Mouse (Mus musculus): ENCODE results near the gene Syt16. TPM values are rescaled to one million over a fixed set of nuclear protein-coding genes. Genes with fewer than 3 reads are reported as not detected.

The Syt16 gene
- total RNA-seq, 2 experiments from 2014 or later: not detected

DNA sequence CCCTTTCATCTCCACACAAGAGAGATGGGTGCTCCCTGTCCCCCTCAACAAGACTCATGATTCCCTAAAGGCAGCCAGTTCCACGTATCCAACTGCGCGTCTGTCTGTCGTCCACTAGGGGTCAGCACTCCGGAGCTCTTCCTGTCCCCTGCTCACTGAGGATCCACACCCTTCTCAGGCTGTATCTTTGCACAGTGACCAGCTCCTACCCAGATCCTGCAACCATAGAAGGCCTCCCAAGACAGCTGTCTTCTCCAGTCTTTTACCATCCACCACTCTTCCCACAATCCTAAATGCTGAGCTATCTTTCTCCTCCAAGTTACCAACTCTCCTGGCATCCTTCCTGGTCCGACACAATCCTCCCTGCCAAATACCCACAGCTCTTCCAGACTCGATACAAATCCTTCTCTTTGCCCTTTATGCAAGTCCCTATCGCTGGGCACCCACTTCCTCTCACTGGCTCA, 12.0 kb downstream of the Syt16 start:
- peak; percentile 87 for ATAC-seq (replicated peaks; ENCODE audit: poor library complexity)

DNA sequence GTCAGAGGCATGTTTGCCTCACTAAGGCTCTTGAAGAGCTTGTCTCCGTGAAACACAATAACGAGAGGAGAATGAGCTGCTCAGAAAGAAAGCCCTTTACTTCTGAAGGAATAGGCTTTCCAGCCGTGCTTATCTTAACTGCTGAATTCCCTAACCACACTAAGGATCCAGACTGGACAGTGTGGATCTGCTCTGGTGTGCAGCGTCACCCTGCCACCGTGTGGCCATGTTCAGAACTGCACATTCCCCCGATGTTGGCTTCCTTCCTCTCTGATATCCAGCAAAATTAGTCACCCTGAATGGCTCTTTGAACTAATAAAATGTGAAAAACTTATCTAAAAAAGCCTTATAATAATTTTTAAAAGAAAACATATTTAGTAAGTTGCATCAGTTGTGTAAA, 16.3 kb downstream of the Syt16 start:
- ATAC-seq (replicated peaks; ENCODE audit: poor library complexity): peak; percentile 86

DNA sequence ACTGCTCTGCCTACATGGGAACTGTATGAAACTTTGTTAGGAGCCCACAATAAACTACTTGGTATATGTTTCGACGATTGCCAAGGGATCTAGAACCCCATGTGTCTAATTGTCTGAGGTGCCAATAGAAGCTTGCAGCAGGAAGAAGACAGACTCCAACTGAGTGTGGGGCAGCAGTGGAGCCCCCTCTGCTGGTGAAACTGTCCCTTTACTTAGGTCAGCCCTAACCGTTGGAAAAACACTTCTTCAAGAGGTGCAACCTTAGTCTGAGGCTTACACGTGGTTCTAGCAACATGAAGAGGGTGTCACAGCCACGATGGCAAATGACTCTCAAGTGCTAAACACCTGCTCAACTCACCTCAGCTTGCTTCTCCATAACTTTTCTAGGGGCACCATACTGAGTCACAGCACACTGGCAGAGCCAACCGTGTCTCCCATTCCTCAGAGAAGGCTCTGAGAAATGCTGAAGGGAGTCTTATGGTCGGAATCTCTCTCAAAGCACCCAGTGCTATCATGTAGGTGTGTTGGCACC, 17.3 kb downstream of the Syt16 start:
- ATAC-seq (replicated peaks; ENCODE audit: poor library complexity): peak; percentile 69

DNA sequence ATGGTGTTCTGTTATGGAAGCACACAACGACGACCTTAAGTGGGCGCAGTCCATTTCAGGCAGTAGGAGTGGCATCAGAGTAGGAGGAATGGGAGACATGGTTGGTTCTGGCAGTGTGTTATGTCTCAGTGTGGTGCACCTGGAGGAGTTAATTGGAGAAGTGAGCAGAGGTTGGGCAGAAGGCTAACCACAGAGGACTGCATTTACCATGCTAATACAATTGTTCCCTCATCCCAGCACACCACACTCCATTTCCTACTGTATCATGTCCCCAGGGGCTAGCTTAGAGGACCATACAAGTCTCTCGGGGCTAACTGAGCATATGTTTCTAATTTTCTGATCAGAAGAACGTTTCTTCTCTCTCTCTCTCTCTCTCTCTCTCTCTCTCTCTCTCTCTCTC, 18.0 kb downstream of the Syt16 start:
- no peak for ATAC-seq (replicated peaks; ENCODE audit: poor library complexity)

DNA sequence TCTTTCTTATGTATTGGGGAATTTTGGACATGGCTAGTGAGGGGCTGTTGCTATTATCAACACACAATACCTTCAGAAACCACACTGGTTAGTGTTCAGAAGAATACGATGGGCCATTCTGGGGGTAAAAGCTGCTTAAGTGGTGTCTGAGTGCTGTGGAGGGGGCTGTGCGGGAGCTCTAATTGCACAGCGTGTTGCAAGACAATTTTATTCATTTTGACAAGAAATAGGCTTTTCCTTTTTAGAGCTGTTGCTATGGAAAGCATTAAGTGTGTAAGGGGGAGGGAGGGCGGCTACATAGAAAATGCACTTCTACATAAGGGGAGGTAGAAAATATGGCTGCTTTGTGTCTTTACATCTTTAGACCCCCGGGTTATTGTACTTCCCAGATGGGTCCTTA, 25.8 kb downstream of the Syt16 start:
- no peak for ATAC-seq (replicated peaks; ENCODE audit: poor library complexity)

DNA sequence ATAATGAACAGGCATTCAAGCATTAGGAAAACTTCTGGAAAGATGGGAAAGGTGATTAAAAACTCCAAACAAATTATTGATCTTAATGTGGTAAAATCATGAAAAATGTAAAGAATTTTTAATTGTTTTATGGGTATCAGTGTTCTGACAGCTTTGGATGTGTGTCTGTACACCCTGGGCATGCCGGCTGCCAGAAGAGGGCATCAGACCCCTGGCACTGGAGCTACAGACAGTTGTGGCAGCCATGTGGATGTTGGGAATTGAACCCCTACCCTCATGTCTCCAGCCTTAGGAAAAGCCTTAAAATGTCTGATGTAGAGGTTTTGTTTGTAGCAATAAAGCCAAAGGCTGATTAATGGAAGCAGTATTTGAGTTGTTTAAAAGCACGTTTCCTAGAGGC, 27.5 kb downstream of the Syt16 start:
- ATAC-seq (replicated peaks; ENCODE audit: poor library complexity): no peak

DNA sequence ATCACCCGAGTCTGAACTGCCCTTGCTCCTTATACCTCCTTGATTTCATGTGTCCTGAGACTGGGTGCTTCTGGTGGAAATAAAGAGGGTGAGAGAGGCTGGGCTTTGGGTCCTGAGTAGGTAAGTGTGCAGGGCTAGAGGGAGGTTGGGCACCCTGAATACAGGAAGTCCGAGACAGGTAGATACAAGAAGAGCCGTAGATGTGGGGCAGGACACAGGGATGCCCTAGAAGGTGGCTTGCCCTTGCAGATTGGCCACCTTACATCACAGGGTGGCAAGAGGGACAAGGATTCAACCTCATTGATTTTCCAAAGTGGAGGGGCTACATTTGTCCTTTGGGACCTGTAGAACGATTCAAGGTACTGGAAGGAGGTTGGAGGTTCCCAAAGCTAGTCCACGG, 45.8 kb downstream of the Syt16 start:
- no peak for ATAC-seq (replicated peaks; ENCODE audit: poor library complexity)

DNA sequence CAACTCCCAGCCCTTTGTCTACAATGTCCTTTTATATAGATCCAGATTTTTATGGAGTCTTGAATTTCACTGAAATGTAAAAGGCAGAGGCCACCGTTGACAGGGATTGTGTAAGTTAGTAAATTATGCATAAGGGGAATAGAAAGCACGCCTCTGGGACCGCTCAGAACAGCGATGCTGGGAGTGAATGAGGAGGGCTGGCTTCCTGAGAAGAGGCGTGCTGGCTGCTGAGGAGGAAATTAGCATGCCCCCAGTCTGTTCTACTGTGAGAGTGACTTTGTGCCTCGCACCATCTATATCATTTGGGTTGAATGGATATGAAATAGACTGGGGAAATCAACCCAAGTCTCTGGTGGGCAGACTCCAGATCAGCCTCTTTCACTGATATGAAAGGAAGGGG, 46.3 kb downstream of the Syt16 start:
- peak; percentile 34; the same call in 1 of the 2 replicates for ATAC-seq (replicated peaks; ENCODE audit: poor library complexity)

DNA sequence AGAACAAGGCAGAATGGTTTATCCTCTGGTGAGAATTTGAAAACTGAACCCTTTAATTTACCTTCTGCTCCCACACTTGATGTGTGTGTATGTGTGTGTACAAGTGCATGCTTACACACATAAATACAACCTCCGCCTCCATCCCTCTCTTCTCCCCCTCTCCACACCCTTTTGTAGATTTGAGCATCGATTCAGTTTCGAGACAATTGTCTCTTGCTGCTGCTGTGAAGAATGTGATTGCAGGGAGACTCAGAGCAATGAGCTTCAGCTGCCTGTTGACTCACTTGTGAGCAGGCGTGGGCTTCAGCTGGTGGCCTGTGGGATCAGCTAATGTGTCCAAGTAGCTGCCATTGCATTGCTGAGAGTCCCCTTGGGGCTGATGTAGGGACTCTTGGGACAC, 46.8 kb downstream of the Syt16 start:
- no peak for ATAC-seq (replicated peaks; ENCODE audit: poor library complexity)

DNA sequence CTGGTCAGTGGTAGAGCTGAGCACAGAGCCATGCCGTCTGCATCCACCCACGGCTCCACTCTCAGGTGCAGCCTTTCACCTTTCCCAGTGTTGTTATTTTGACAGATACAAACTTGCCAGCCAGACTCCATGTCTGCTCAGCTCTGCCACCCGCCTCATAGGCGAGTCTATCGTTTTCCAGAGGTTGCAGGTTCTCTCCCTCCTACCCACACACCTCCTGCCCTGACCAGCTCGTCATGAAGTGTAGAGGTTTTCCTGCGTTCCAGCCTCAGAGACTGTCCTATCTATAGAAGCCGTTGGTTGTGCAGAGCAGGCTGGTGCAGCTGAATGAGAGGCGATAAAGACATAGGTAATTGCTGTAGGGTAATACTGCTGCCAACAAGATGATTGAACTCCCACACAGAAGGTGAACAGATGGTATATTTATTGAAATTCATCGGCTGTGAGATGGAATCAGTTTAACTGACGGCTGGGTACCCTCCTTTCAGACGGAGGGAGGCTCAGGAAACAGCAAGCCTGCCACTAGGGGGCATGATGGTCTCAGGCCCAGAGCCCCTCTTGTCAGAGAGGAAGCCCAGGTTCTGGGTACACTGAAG, 58.0 kb downstream of the Syt16 start:
- ATAC-seq (replicated peaks; ENCODE audit: poor library complexity): no peak

DNA sequence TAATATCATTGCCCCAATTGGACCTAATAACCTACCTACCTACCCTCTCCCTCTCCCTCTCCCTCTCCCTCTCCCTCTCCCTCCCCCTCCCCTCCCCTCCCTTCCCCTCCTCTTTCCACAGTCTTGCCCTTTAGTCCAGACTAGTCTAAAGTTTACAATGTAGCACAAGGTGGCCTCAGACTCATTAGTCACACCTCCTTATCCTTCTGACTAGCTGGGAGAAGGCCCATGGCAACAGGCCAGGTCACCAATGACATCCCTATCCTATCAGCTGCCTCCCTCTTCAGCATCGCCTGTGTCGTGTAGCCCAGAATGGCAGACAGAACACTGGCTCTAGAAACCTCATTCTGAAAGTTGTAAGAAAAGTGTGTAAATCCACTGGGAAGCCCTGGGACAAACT, 58.7 kb downstream of the Syt16 start:
- no peak for ATAC-seq (replicated peaks; ENCODE audit: poor library complexity)

DNA sequence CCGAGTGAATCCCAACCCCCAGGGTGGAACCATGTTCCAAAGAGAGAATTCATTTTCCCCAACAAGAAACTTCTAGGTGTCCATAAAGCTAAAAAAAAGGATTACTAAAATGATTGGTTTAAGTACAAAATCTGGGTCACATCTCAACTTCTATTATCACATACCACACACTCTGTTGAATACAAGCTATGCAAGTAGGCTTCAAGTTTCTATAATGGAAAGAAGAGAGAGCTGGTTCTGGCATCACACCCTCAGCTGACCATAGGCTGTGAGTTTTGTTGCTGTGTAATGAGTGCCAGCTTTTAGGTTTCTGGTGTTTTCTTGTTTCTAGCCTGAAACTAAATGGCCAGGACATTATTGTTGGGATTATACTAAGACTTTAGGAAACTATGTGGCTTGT, 65.1 kb downstream of the Syt16 start:
- ATAC-seq (replicated peaks; ENCODE audit: poor library complexity): no peak

DNA sequence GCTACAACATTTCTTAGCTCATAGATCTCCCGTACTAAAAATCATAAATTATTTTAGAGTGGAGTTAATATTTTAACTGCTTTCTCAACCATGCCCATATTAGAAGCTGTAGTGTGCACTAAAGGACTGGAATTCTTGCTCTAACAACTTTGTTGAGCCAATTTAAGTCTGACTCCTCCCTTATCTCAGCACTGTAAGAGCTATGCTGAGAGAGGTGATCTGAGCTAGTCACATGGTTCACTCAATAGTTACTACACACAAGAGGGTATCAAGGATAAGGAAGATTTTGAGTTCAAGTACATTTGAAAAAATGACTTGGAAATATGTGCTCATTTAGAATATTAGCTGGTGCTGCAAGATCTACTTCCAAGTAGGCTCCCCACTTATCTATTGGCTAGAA, 71.5 kb downstream of the Syt16 start:
- ATAC-seq (replicated peaks; ENCODE audit: poor library complexity): no peak

DNA sequence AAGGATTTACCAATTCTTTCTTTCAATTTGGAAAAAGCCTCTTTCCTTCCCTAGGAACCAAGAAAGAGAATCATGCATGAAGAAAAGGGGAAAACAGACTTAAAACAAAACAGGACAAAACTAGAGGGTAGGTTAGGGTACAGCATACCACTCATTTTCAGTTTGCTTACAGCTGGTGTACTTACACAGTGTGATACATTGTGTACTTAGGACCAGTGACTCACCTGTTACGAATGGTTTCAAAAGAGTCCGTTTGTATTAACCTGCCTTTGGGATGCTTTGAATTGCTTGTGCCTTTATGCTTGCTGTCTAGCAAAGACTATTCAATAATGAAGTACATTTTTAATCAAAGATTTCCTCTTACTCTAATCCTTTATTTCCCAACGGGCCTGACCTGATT, 78.1 kb downstream of the Syt16 start:
- no peak for ATAC-seq (replicated peaks; ENCODE audit: poor library complexity)

DNA sequence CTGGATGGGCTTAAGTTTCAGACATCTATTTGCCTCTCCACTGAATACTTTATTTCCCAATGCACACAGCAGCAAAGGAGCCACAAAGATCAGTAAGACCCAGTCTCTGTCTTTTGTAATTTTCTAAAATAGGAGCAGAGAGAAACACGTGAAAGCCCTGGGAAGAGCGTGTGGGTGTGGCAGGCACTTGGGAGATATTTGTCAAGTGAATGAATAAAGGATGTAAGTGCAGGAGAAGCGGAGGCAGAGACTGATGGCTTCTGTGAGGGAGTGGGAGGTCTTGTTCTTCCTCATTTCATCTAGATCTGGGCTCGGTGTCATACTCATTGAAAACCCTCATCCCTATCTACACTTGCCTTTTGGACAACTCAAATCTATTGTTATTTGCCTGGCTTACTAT, 78.6 kb downstream of the Syt16 start:
- ATAC-seq (replicated peaks; ENCODE audit: poor library complexity): no peak

DNA sequence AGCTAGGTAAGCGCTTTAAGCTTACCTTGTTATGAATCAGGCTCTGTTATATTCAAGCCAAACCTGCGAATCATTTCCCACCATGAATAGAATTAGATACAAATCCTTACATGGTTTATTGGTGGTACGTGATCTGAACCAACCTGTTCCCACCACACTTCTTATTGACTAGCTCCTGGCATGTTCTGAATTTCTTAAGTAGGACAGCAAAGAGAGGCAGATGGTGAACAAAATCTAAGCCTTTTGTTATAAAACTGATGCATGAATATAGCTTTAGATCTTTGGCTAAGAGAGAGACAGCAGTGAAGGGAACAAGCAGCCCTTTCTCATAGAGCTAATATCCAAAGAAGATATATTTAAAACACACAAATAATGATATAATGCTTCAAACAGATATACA, 83.7 kb downstream of the Syt16 start:
- no peak for ATAC-seq (replicated peaks; ENCODE audit: poor library complexity)

DNA sequence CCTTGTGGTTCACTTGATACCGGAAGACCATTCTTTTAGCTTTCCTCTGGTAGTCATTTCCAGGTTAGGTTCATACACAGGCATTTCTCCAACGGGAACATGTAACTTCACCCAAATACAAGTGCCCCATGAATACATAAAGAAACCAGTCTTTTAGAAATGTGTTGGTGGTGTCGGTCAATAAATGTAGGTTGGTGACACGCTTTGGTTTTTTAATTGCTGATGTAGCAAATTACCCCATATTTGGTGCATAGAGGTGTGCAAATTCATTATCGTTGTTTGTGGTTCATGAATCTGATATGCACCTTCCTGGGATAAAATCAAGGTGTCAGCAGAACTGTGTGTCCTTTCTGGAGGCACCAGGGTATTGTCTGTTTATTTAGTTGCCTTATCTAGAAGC, 86.9 kb downstream of the Syt16 start:
- no peak for ATAC-seq (replicated peaks; ENCODE audit: poor library complexity)

DNA sequence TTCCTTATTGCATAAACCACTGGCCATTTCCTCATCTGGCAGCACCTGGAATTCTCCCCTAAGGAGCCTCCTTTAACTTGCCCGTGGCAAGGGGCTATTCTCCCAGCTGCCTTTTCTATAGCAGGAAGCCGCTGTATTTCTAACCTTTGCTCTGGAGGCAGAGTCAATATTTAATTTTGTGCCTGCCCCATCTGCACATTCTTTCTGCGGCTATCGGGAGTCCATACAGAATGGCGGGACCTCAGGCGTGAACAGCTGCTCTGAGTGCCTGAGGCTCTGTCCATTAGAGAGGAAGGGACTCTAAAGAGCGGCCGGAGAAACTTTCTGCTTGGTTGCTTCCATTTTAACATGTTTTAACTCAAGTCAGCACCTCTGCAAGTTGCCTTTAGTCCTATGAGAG, 89.6 kb downstream of the Syt16 start:
- no peak for ATAC-seq (replicated peaks; ENCODE audit: poor library complexity)

DNA sequence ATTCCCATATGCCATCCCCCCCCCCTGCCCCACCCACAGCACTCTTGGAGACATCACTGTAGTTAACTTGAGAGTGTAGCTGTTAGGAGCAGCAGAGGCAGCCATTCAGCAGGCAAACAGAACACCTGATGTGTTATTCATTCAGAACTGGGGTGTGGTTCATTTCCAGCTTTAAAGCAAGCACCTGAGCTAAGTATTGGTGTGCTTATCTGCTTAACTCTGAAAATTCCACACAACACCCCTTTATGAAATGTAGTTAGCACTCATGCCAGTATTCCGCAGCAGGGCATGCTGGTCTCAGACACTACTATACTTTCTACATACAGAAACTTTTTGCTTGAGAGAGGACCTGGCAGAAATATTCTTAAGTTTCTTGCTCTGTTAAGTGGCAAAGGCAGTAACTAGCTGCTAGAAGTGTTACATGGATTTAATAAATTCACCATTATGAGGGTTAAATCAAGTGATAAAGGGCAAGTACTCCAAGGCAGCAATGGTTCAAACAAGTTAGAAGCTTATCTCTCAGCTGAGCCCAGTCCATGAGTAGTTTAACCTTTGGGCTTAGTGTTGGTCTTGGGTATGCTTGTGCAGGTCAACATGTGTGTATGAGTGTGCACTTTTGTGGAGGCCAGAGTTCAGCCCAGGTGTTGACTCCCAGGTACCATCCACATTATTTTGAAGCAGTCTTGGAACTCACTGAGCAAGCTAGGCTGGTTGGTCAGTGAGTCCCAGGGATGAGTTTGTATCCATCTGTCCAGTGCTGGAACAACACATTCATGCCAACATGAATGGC, 92.1 kb downstream of the Syt16 start:
- no peak for ATAC-seq (replicated peaks; ENCODE audit: poor library complexity)

DNA sequence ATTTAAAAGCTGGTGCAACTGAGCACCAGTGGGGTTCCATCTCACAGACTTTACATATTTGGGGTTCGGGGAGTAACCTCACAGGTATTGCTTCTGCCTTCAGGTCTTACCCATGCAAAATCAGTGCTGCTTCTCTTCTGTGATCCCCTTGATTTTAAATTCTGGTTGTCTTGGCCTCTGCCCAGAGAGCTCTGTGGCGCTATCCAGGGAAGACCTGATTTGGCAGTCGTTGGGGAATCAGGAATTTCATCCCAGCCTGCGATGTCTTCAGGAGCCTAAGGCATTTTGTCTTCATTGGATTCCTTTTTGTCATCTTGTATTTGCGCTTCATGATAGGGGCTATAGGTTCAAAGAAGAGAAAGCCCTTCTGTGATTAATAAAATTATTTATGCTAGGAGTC, 95.1 kb downstream of the Syt16 start:
- ATAC-seq (replicated peaks; ENCODE audit: poor library complexity): no peak

DNA sequence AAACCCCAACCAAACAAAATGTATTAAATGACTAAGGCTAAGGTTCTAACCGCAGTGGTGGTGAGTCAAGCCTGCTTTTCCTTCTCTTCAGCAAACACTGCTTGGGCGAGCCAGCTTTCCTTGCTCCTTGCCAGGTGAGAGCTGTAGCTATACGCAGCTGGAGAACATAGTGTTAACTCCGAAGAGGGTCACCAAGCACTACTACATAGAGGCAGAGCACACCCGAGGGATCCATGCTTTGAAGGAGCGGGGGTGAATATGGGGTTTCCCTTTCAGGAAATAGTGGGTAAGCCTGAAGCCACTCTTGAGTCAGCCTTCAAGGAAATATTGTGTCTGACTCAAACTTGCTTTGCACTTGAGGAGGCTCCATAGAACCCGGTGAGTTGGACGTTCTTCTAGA, 95.6 kb downstream of the Syt16 start:
- ATAC-seq (replicated peaks; ENCODE audit: poor library complexity): no peak

DNA sequence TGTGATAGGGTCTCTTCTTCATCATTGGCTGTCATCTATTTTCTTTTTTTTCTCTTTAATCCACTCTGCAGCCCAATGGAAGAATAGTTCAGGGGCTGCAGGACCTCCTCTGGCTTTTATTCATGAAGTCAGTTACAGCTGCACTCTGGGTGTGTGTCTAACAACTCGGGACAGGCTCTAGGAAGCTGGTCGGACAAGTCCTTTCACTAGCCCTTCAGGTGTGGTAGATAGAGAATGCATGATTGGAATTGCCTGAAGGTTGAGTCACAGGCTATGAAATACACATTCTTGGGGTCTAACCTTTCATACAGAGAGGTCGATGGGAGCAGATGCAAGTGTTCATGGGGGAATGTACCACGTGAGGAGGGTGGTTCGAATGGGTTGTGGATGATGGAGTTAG, 97.2 kb downstream of the Syt16 start:
- no peak for ATAC-seq (replicated peaks; ENCODE audit: poor library complexity)

Measured in megakaryocyte progenitor cell, adult 5-6 weeks (primary cell).